In the genomic region with DNA sequence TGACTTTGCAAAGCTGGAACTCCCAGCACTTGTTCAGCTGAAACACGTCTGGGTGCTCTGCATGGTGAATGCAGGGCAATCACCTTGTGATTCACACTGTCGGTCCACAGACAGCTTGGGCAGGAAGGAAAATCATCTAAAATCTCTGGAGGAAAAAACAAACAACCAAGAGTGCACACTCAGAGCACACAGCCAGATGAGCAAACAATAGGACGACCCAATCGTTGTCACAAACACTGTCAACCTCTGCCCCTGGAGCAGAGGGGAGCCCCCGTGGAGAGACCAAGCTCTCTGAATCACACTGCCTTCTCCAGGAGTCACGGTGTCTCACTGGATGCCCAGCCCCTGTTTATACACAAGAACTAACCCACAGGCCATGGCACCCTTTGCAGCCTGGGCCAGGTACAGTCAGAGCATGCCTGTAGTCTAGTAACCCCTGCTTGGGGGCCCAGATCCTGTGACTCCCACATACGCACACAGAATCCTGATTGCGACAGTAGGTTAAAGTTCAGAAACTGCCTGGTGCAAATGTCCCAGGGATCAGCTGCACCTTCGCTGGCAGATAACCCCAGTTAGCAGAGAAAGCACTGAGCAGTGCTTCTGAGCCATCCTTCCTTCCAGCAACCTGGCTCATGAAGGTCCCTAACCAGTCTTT, we compare ENCODE assay signal across 16 mouse cellular contexts.
A peak's percentile ranks its signal among the peaks of the same experiment; 100 is the strongest.
DNase-seq lines count a peak whose midpoint lies in the region; ATAC-seq and TF ChIP-seq lines count a peak whose summit lies in the region.
"Had no signal": no experiment of that assay in that cellular context is flagged by ENCODE, and none has a peak within 500 bp of the region (broad histone marks: within the 10 kb centered on the region; RNA-seq: fewer than 3 reads in every experiment).

No protein-coding gene starts in this region.

- H3K4me3 ChIP-seq in testis, adult 2 months (ENCODE audit: control insufficient read depth, low read depth, low read length) = peak overlapping the region; percentile 14
- H3K4me3 ChIP-seq in intestine, postnatal 0 days (ENCODE audit: low read depth, low read length) = no peak overlapping the region
- no peak overlapping the region for H3K4me3 ChIP-seq in liver, embryonic 12.5 days
- H3K4me3 ChIP-seq: midbrain, embryonic 13.5 days had no signal

- no peaks in the 10 kb centered on the region; the same call in 1 of the 2 replicates for H3K4me1 ChIP-seq in testis, adult 2 months (ENCODE audit: control insufficient read depth, insufficient read depth, low read length)
- H3K4me1 ChIP-seq in intestine, postnatal 0 days (replicated peaks; ENCODE audit: control insufficient read depth, insufficient read depth, low read length) = peaks cover 10% of the 10 kb centered on the region
- peaks cover 52% of the 10 kb centered on the region for H3K4me1 ChIP-seq in liver, embryonic 12.5 days
- H3K4me1 ChIP-seq: midbrain, embryonic 13.5 days had no signal

- 0 out of 2 replicates have a peak overlapping the region, but pooled peaks have one; percentile 26 for H3K9ac ChIP-seq in intestine, postnatal 0 days (ENCODE audit: low read depth, low read length)
- no peak overlapping the region for H3K9ac ChIP-seq in liver, embryonic 12.5 days
- H3K9ac ChIP-seq: forebrain, postnatal 0 days; midbrain, embryonic 13.5 days had no signal

- H3K4me2 ChIP-seq in intestine, postnatal 0 days (replicated peaks; ENCODE audit: low read depth) = no peak overlapping the region
- no peak overlapping the region for H3K4me2 ChIP-seq in liver, embryonic 12.5 days
- H3K4me2 ChIP-seq: midbrain, embryonic 13.5 days had no signal

- H3K9me3 ChIP-seq in intestine, postnatal 0 days (ENCODE audit: control insufficient read depth) = no peaks in the 10 kb centered on the region
- H3K9me3 ChIP-seq in liver, embryonic 12.5 days (replicated peaks) = no peaks in the 10 kb centered on the region
- H3K9me3 ChIP-seq: midbrain, embryonic 13.5 days had no signal

- TF ChIP-seq CTCF in testis, adult 2 months (IDR thresholded peaks at IDR 0.05; ENCODE audit: control insufficient read depth, insufficient read depth, insufficient replicate concordance, low read depth, low read length) = no peak
- TF ChIP-seq CTCF in intestine, postnatal 0 days (IDR thresholded peaks at IDR 0.05; ENCODE audit: low read depth) = no peak

- H3K27me3 ChIP-seq in testis, adult 2 months (ENCODE audit: control insufficient read depth, insufficient read depth, low read length) = no peaks in the 10 kb centered on the region
- no peaks in the 10 kb centered on the region for H3K27me3 ChIP-seq in intestine, postnatal 0 days (replicated peaks; ENCODE audit: control insufficient read depth, insufficient read depth, low read length)
- H3K27me3 ChIP-seq in liver, embryonic 12.5 days (replicated peaks) = no peaks in the 10 kb centered on the region
- H3K27me3 ChIP-seq: midbrain, embryonic 13.5 days had no signal

- WGBS in intestine, postnatal 0 days = 21% methylated on average over 9 of the region's 9 CpGs
- WGBS in liver, embryonic 12.5 days (ENCODE audit: insufficient replicate concordance) = 53% methylated on average over 9 of the region's 9 CpGs

- peak; percentile 92 for ATAC-seq in intestine, postnatal 0 days
- ATAC-seq in liver, embryonic 12.5 days = peak; percentile 66
- ATAC-seq: activated CD4-positive, CD25-positive, alpha-beta regulatory T cell, adult 4 months; forebrain, postnatal 0 days; hindbrain, postnatal 0 days; midbrain, embryonic 13.5 days had no signal

- peak overlapping the region; percentile 6; the same call in 1 of the 2 replicates for H3K27ac ChIP-seq in testis, adult 2 months (ENCODE audit: control insufficient read depth, insufficient read depth, low read depth, low read length)
- peak overlapping the region; percentile 85 for H3K27ac ChIP-seq in intestine, postnatal 0 days (ENCODE audit: low read depth, low read length)
- peak overlapping the region; percentile 72 for H3K27ac ChIP-seq in liver, embryonic 12.5 days
- H3K27ac ChIP-seq: hindbrain, postnatal 0 days; midbrain, embryonic 13.5 days had no signal

- no peaks in the 10 kb centered on the region for H3K36me3 ChIP-seq in testis, adult 2 months (ENCODE audit: control insufficient read depth, insufficient read depth, low read length)
- no peaks in the 10 kb centered on the region for H3K36me3 ChIP-seq in intestine, postnatal 0 days (ENCODE audit: control insufficient read depth, insufficient read depth)
- no peaks in the 10 kb centered on the region for H3K36me3 ChIP-seq in liver, embryonic 12.5 days
- H3K36me3 ChIP-seq: midbrain, embryonic 13.5 days had no signal

- TF ChIP-seq POLR2A in testis, adult 2 months (IDR thresholded peaks at IDR 0.05; ENCODE audit: control insufficient read depth, low read depth, low read length) = no peak

- DNase-seq in testis, postnatal 10 days (ENCODE audit: low spot score) = no peak
- peak; percentile 20 to 32 for DNase-seq in urinary bladder, postnatal 36 days (ENCODE audit: low spot score in 2 of 2)
- DNase-seq in MN1 (ENCODE audit: low spot score) = no peak
- DNase-seq in T-cell, adult 2 months (ENCODE audit: low spot score) = no peak
- no peak for DNase-seq in right cerebral cortex, postnatal 25 days
- DNase-seq: forebrain, postnatal 0 days; gastrocnemius, postnatal 25 days; layer of hippocampus, adult 9-11 months; lung, postnatal 10 days; right cerebral cortex, postnatal 4 days had no signal

Comparison
In these comparisons a context has a peak if more than half of its experiments do, and no peak if none do; other contexts are left out.
1. H3K27ac ChIP-seq: peak in every context shown above with its lines; median percentile 85 in intestine, postnatal 0 days; 72 in liver, embryonic 12.5 days; 6 in testis, adult 2 months.
2. DNase-seq: peak in urinary bladder, postnatal 36 days (2 of 2); none in testis, postnatal 10 days (single experiment), MN1 (single experiment), T-cell, adult 2 months (single experiment) and right cerebral cortex, postnatal 25 days (single experiment).